Mouse (Mus musculus): ENCODE results near the gene Xlr4b.
A peak's percentile ranks its signal among the peaks of the same experiment; 100 is the strongest.
"Not testable (repeated sequence)": the region's sequence is repeated elsewhere in the genome, so short reads cannot be mapped to it uniquely, and the experiment has no call there.

Xlr4b gene

GRCm38 (mm10) chrX:73213819-73214564 is at the start of gene Xlr4b:
TSS of gene Xlr4b (plus strand) at chrX:73214333.
- DNase-seq (ENCODE audit: low spot score): not testable (repeated sequence)

GRCm38 (mm10) chrX:73176889-73177288 is 37.2 kb upstream of the Xlr4b start, which contains the start of gene Spin2d:
TSS of gene Spin2d (minus strand) at chrX:73176989.
- not testable (repeated sequence) for DNase-seq (ENCODE audit: low spot score)

- DNase-seq (ENCODE audit: low spot score): peak; percentile 92
Measured at GRCm38 (mm10) chrX:73191934-73192333, 22.2 kb upstream of the Xlr4b start, which contains the start of gene Xlr3b. TSS of gene Xlr3b (plus strand) at chrX:73192207.

- DNase-seq (ENCODE audit: low spot score): no peak
Measured at GRCm38 (mm10) chrX:73225365-73225764, 11.2 kb downstream of the Xlr4b start.

GRCm38 (mm10) chrX:73227914-73228605 is 13.9 kb downstream of the Xlr4b start, which contains the start of gene F8a:
TSS of gene F8a (plus strand) at chrX:73228291.
- peak; percentile 84 for DNase-seq (ENCODE audit: low spot score)

- DNase-seq (ENCODE audit: low spot score): peak; percentile 60
Measured at GRCm38 (mm10) chrX:73228606-73229214, 14.6 kb downstream of the Xlr4b start.

- no peak for DNase-seq (ENCODE audit: low spot score)
Measured at GRCm38 (mm10) chrX:73229288-73229687, 15.2 kb downstream of the Xlr4b start.

GRCm38 (mm10) chrX:73242821-73243325 is 28.7 kb downstream of the Xlr4b start, which contains the start of gene Xlr4c:
TSS of gene Xlr4c (minus strand) at chrX:73243130.
- DNase-seq (ENCODE audit: low spot score): not testable (repeated sequence)

- DNase-seq (ENCODE audit: low spot score): not testable (repeated sequence)
Measured at GRCm38 (mm10) chrX:73262428-73262827, 48.3 kb downstream of the Xlr4b start.

GRCm38 (mm10) chrX:73265270-73265669 is 51.1 kb downstream of the Xlr4b start, which contains the start of gene Xlr3c:
TSS of gene Xlr3c (minus strand) at chrX:73265390.
- not testable (repeated sequence) for DNase-seq (ENCODE audit: low spot score)

Measured in adipocyte (in vitro differentiated cells).